ENCODE assay signal across 36 mouse cellular contexts in genomic region chr9:59943826-59944225, GRCm38 (mm10). TPM values are rescaled to one million over a fixed set of nuclear protein-coding genes. Genes with fewer than 3 reads are reported as not detected.
"Had no signal": no experiment of that assay in that cellular context is flagged by ENCODE, and none has a peak within 500 bp of the region (broad histone marks: within the 10 kb centered on the region; RNA-seq: fewer than 3 reads in every experiment).

No protein-coding gene starts in this region.

- H3K4me1 ChIP-seq: hindbrain, embryonic 15.5 days; liver, embryonic 13.5 days had no signal

- H3K9me3 ChIP-seq: heart, embryonic 12.5 days; hindbrain, embryonic 13.5 days; hindbrain, embryonic 15.5 days; intestine, embryonic 15.5 days; kidney, embryonic 15.5 days; limb, embryonic 12.5 days; liver, embryonic 13.5 days had no signal

- H3K27ac ChIP-seq: hindbrain, embryonic 13.5 days; hindbrain, embryonic 15.5 days; hindbrain, postnatal 0 days; kidney, embryonic 15.5 days; kidney, postnatal 0 days; limb, embryonic 12.5 days; liver, embryonic 13.5 days had no signal

- DNase-seq: forebrain, postnatal 0 days; gastrocnemius, postnatal 14 days; gastrocnemius, postnatal 36 days; heart, adult 18-20 months; heart, postnatal 10 days; kidney, adult 11 months; kidney, adult 2 months; kidney, adult 9 months; layer of hippocampus, adult 9-11 months; layer of hippocampus, postnatal 36 days; left cerebral cortex, postnatal 4 days; liver; liver, embryonic 13.5 days had no signal

- H3K4me3 ChIP-seq: heart, embryonic 12.5 days; hindbrain, embryonic 13.5 days; hindbrain, embryonic 15.5 days; intestine, embryonic 15.5 days; kidney, embryonic 15.5 days; limb, embryonic 12.5 days; liver, embryonic 13.5 days had no signal

- H3K36me3 ChIP-seq: heart, embryonic 12.5 days; hindbrain, embryonic 13.5 days; hindbrain, embryonic 15.5 days; intestine, embryonic 15.5 days; kidney, embryonic 15.5 days; limb, embryonic 12.5 days; liver, embryonic 13.5 days had no signal

- H3K27me3 ChIP-seq: heart, embryonic 12.5 days; hindbrain, embryonic 13.5 days; hindbrain, embryonic 15.5 days; intestine, embryonic 15.5 days; kidney, embryonic 15.5 days; limb, embryonic 12.5 days had no signal

RNA-seq across cellular contexts. Expression of gene Nr2e3, which starts 16.6 kb away (rescaled TPM):
- total RNA-seq: gastrocnemius, adult 18-20 months; gastrocnemius, adult 8-10 months; gastrocnemius, postnatal 14 days; gastrocnemius, postnatal 36 days; heart, adult 18-20 months; heart, postnatal 10 days; heart, postnatal 25 days; hematopoietic stem cell, adult 5-6 weeks; hindbrain, postnatal 0 days; layer of hippocampus, adult 18-20 months; layer of hippocampus, adult 8-10 months; layer of hippocampus, postnatal 14 days; layer of hippocampus, postnatal 36 days; left cerebral cortex, adult 18-20 months; left cerebral cortex, adult 8-10 months; left cerebral cortex, postnatal 10 days; left cerebral cortex, postnatal 25 days; left cerebral cortex, postnatal 4 days had no signal
- polyA plus RNA-seq: forebrain, postnatal 0 days; gonadal fat pad, adult 2 months; heart, embryonic 14.5 days; heart, embryonic 16.5 days; hindbrain, embryonic 11.5 days; hindbrain, embryonic 13.5 days; hindbrain, embryonic 15.5 days; hindbrain, postnatal 0 days; kidney, embryonic 15.5 days; kidney, postnatal 0 days; liver, embryonic 13.5 days had no signal
